Mouse (Mus musculus) gastrocnemius, postnatal 14 days (tissue): ENCODE data around the gene Nfix. TPM values are rescaled to one million over a fixed set of nuclear protein-coding genes. Genes with fewer than 3 reads are reported as not detected.
A peak's percentile ranks its signal among the peaks of the same experiment; 100 is the strongest.

ENCODE experiments used
- DNase-seq: peaks from one replicate; pipeline ENCODE4 v3.0.0; 2021; ENCODE audit warnings: mixed read lengths
- intact Hi-C: fragments of 180-260 bp; cut with DNase I; formaldehyde crosslinking; loops from one replicate; pipeline ENCODE4 v1.15.1; 2025; ENCODE audit warnings: low total_unique reads
- total RNA-seq, 2 experiments: library from RNA; stranded (reverse); gene quantifications; 2 replicates each; pipeline ENCODE4 v1.2.3; 2021

Gene Nfix
- total RNA-seq, 2 experiments from 2014 or later: 531 to 566 TPM

- intact Hi-C loops: loop anchor here (5.0 kb wide), 1 partner anchor 57 kb away; no protein-coding TSS in a partner anchor
Measured at GRCm38 (mm10) chr8:84809109-84809940, 9.2 kb upstream of the Nfix start.

GRCm38 (mm10) chr8:84806031-84806430, 5.9 kb upstream of the Nfix start:
- no peak for DNase-seq
- intact Hi-C loops: loop anchor here (5.0 kb wide), 1 partner anchor 54 kb away; no protein-coding TSS in a partner anchor

More at GRCm38 (mm10) chr8:84809109-84809940, 9.2 kb upstream of the Nfix start:
- no peak for DNase-seq

GRCm38 (mm10) chr8:84799136-84799931, 810 bp downstream of the Nfix start:
- peak; percentile 84 for DNase-seq
- intact Hi-C loops: loop anchor here (5.0 kb wide), 1 partner anchor 62 kb away; no protein-coding TSS in a partner anchor

- intact Hi-C loops: loop anchor here (5.0 kb wide), 1 partner anchor 61 kb away; no protein-coding TSS in a partner anchor
- no peak for DNase-seq
Measured at GRCm38 (mm10) chr8:84798446-84799135, 1.6 kb downstream of the Nfix start.

- DNase-seq: no peak
- intact Hi-C loops: loop anchor here (5.0 kb wide), 1 partner anchor 61 kb away; no protein-coding TSS in a partner anchor
Measured at GRCm38 (mm10) chr8:84797971-84798370, 2.2 kb downstream of the Nfix start.

- intact Hi-C loops: loop anchor here (5.0 kb wide), 1 partner anchor 60 kb away; no protein-coding TSS in a partner anchor
- DNase-seq: no peak
Measured at GRCm38 (mm10) chr8:84797256-84797797, 2.8 kb downstream of the Nfix start.

- intact Hi-C loops: no loop called here
- peak; percentile 52 for DNase-seq
Measured at GRCm38 (mm10) chr8:84794486-84794885, 5.7 kb downstream of the Nfix start.

- DNase-seq: peak; percentile 75
- intact Hi-C loops: no loop called here
Measured at GRCm38 (mm10) chr8:84793791-84794485, 6.2 kb downstream of the Nfix start.

- no peak for DNase-seq
- intact Hi-C loops: no loop called here
Measured at GRCm38 (mm10) chr8:84793134-84793533, 7.0 kb downstream of the Nfix start.

GRCm38 (mm10) chr8:84792429-84792947, 7.7 kb downstream of the Nfix start:
- intact Hi-C loops: no loop called here
- DNase-seq: no peak

GRCm38 (mm10) chr8:84790537-84790936, 9.6 kb downstream of the Nfix start:
- no peak for DNase-seq

GRCm38 (mm10) chr8:84789855-84790486, 10.2 kb downstream of the Nfix start:
- DNase-seq: peak; percentile 82
- intact Hi-C loops: no loop called here

More at GRCm38 (mm10) chr8:84790537-84790936, 9.6 kb downstream of the Nfix start:
- intact Hi-C loops: no loop called here

- DNase-seq: no peak
- intact Hi-C loops: no loop called here
Measured at GRCm38 (mm10) chr8:84789345-84789744, 10.8 kb downstream of the Nfix start.

GRCm38 (mm10) chr8:84788896-84789295, 11.2 kb downstream of the Nfix start:
- intact Hi-C loops: no loop called here
- DNase-seq: peak; percentile 92

- intact Hi-C loops: no loop called here
- no peak for DNase-seq
Measured at GRCm38 (mm10) chr8:84787523-84788302, 12.4 kb downstream of the Nfix start.

- DNase-seq: no peak
- intact Hi-C loops: no loop called here
Measured at GRCm38 (mm10) chr8:84786801-84787467, 13.2 kb downstream of the Nfix start.
